Mouse (Mus musculus) testis, adult 2 months (tissue): Measurements from ENCODE around the gene Zfp524. TPM values are rescaled to one million over a fixed set of nuclear protein-coding genes. Genes with fewer than 3 reads are reported as not detected.

Experiments
- H3K27ac ChIP-seq: fragments of 200-500 bp; 2 replicates; pipeline ENCODE4 v1.5.1; 2012; ENCODE audit warnings: low read depth, low read length; ENCODE audit not compliant: control insufficient read depth, insufficient read depth
- H3K27me3 ChIP-seq: fragments of 200-500 bp; 2 replicates; pipeline ENCODE4 v1.6.1; 2012; ENCODE audit warnings: mild to moderate bottlenecking, low read length, moderate library complexity; ENCODE audit not compliant: control insufficient read depth, insufficient read depth
- H3K36me3 ChIP-seq: fragments of 200-500 bp; 2 replicates; pipeline ENCODE4 v1.6.1; 2012; ENCODE audit warnings: mild to moderate bottlenecking, low read length; ENCODE audit not compliant: control insufficient read depth, insufficient read depth
- H3K4me1 ChIP-seq: fragments of 200-500 bp; 2 replicates; pipeline ENCODE4 v1.6.1; 2012; ENCODE audit warnings: low read length; ENCODE audit not compliant: control insufficient read depth, insufficient read depth
- H3K4me3 ChIP-seq: fragments of 200-500 bp; 2 replicates; pipeline ENCODE4 v1.5.1; 2012; ENCODE audit warnings: low read depth, mild to moderate bottlenecking, low read length, moderate library complexity, mixed read lengths; ENCODE audit not compliant: control insufficient read depth
- CTCF ChIP-seq: fragments of 200-500 bp; IDR thresholded peaks from 2 replicates; pipeline ENCODE4 v1.5.1; 2012; ENCODE audit warnings: low read depth, mild to moderate bottlenecking, inconsistent platforms, low read length, moderate library complexity; ENCODE audit not compliant: control insufficient read depth, insufficient read depth, insufficient replicate concordance
- POLR2A ChIP-seq: fragments of 200-500 bp; IDR thresholded peaks from 2 replicates; pipeline ENCODE4 v1.6.1; 2012; ENCODE audit warnings: low read depth, mild to moderate bottlenecking, inconsistent platforms, low read length, moderate library complexity; ENCODE audit not compliant: control insufficient read depth
- polyA plus RNA-seq: library from polyadenylated mRNA; depleted of rRNA; stranded (reverse); fragments of >200 nt; gene quantifications from 2 replicates; pipeline ENCODE4 v1.2.3, GENCODE M21; 2012

The Zfp524 gene
- polyA plus RNA-seq, 1 experiment: 11.2 TPM

- TF ChIP-seq CTCF: no peak
- TF ChIP-seq POLR2A: no peak
- H3K27me3 ChIP-seq: no peaks in the 10 kb centered on the region
- H3K36me3 ChIP-seq: no peaks in the 10 kb centered on the region
- no peak overlapping the region for H3K27ac ChIP-seq
- peaks cover 45% of the 10 kb centered on the region for H3K4me1 ChIP-seq
- peak overlapping the region; percentile 89 for H3K4me3 ChIP-seq
These were observed 38.7 kb downstream of the Zfp524 start for GRCm38 (mm10) chr7:5052931-5053343.

DNA sequence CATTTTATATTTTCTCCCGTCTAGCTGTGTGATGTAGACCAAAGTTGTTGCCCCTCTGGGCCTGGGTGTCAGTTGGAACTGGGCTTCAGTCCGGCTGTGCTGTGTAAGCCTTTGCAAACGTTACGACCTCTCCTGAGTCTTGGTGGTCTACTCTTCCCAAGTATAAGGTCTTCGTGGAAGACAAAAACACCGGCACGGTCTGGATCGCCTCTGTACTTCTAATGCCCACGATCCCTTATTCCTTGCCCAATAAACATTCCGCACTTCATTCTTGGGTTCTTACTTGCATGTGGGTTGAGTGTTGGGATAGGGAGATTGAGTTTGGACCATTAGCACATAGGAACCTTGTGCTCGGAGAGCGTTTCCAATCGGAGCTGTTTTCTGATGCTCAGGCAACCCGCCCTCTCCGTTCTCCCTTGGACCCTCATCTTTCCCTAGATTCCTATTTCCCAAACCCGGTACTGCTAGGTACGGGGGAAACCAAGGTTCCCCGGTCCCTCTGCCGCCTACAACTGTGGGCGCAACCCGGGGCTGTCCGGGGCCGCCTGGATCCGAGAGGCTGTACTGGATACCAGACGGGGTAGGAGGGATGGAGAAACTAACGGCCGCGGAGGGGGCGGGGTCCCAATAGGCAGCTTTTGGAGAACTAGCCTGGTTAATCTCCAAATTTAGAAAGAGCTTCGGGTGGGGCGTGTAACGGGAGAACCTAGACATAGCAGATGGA, 39.4 kb downstream of the Zfp524 start:
- Histone ChIP-seq H3K4me3 (peak overlapping the region; percentile 89), H3K36me3 (no peaks in the 10 kb centered on the region), H3K4me1 (peaks cover 46% of the 10 kb centered on the region), H3K27me3 (no peaks in the 10 kb centered on the region), H3K27ac (peak overlapping the region; percentile 90)
- TF ChIP-seq POLR2A: no peak
- no peak for TF ChIP-seq CTCF

GRCm38 (mm10) chr7:5056651-5057263, 42.5 kb downstream of the Zfp524 start:
- TF ChIP-seq POLR2A: 0 out of 2 replicates have a peak, but pooled peaks have one; percentile 1
- no peak for TF ChIP-seq CTCF
- Histone ChIP-seq H3K27ac (peak overlapping the region; percentile 63; the same call in 1 of the 2 replicates), H3K27me3 (no peaks in the 10 kb centered on the region), H3K4me1 (peaks cover 56% of the 10 kb centered on the region), H3K36me3 (no peaks in the 10 kb centered on the region), H3K4me3 (peak overlapping the region; percentile 88)

DNA sequence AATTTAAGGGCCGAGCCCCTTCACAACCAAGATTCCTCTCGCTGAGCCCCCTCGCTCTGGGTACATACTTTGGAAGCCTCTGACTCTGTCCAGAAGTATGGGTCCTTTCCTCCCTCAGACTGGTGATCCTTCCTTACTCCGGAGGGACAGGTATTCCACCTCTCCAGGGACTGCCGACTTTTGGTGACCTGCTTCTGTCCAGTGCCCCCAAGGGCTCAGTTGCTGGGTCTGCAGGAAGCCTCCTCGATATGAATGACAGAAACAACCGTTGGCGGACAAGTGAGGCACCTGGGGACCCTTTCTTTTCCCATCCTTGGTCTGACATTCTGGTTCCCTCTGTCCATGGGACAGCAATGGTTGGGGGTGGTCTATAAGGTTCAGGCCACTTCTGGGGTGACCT, 43.2 kb downstream of the Zfp524 start:
- TF ChIP-seq POLR2A (0 out of 2 replicates have a peak, but pooled peaks have one; percentile 15), CTCF (no peak)
- peaks cover 51% of the 10 kb centered on the region for H3K4me1 ChIP-seq
- peak overlapping the region; percentile 88 for H3K4me3 ChIP-seq
- no peaks in the 10 kb centered on the region for H3K27me3 ChIP-seq
- H3K27ac ChIP-seq: peak overlapping the region; percentile 63; the same call in 1 of the 2 replicates
- H3K36me3 ChIP-seq: no peaks in the 10 kb centered on the region

- peaks cover 47% of the 10 kb centered on the region for H3K4me1 ChIP-seq
- H3K4me3 ChIP-seq: peak overlapping the region; percentile 88; the same call in 1 of the 2 replicates
- no peaks in the 10 kb centered on the region for H3K36me3 ChIP-seq
- TF ChIP-seq POLR2A: no peak
- H3K27ac ChIP-seq: peak overlapping the region; percentile 63; the same call in 1 of the 2 replicates
- no peaks in the 10 kb centered on the region for H3K27me3 ChIP-seq
These were observed 43.6 kb downstream of the Zfp524 start for GRCm38 (mm10) chr7:5057804-5058203.

GRCm38 (mm10) chr7:5058631-5059030, 44.4 kb downstream of the Zfp524 start:
- no peak for TF ChIP-seq CTCF
- TF ChIP-seq POLR2A: no peak
- H3K4me1 ChIP-seq: peaks cover 40% of the 10 kb centered on the region
- no peak overlapping the region for H3K4me3 ChIP-seq
- no peak overlapping the region for H3K27ac ChIP-seq
- no peaks in the 10 kb centered on the region for H3K36me3 ChIP-seq
- H3K27me3 ChIP-seq: no peaks in the 10 kb centered on the region

DNA sequence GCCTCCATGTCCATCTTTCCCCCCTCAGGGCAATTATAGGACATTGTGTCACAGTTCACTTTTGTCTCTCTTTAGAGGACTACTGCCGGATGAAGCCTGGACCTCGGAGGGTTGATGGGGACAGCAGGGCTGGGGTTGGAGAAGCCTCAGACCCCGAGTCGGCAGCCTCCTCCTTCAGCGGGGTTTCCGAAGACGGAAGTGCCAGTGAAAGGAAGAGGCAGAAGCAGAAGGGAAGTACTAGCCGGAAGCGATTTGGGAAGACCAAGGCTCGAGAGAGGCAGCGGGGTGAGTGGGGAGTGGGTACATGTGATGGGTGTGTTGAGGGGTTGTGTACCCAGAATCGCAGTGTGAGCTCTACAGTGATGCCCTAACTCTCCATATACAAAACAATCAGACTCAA, 45.2 kb downstream of the Zfp524 start:
- peak overlapping the region; percentile 98; the same call in 1 of the 2 replicates for H3K27ac ChIP-seq
- H3K27me3 ChIP-seq: no peaks in the 10 kb centered on the region
- peak overlapping the region; percentile 93 for H3K4me3 ChIP-seq
- H3K4me1 ChIP-seq: peaks cover 33% of the 10 kb centered on the region
- TF ChIP-seq CTCF (no peak), POLR2A (no peak)
- H3K36me3 ChIP-seq: no peaks in the 10 kb centered on the region
